Mouse (Mus musculus): Measurements from ENCODE around the gene Sh3pxd2a. TPM values are rescaled to one million over a fixed set of nuclear protein-coding genes. Genes with fewer than 3 reads are reported as not detected.

The Sh3pxd2a gene
- total and polyA plus RNA-seq, 3 experiments, result 1.3 to 4.6 (median 3.2) TPM

DNA sequence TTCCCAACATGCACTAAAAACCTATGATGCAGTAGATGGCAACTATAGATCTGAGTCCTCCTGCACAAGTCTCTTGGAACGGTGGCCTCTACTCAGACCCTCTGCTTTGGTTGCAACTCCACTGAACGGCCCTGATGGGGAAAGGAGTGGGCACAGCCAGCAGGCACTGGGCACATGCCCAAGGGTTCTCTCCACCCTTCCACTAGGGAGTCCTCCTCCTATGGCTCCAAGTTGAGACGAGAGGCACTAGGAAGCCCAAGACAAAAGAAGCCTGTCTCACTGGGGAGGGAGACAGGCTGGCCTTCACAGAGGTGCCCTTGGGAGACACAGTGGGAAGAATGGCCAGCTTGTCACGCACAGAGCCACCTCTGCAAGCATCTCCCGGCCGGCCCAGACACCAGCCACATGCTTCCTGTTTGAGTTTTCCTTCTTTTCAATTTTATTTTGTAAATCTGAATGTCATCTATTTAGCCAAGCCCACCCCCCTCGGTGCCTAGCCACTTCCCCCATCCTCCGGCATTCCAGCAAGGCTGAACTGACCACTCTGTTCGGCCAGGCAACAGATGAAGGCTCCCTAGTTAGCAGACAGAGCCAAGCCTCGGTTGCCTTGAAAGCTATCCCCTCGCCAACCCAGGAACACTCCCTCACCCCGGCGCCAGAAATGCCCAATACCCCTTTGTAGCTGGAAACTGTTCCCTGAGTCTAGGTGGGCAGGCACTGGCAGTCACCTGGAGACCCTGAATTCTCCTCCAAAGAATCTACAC, 49.9 kb downstream of the Sh3pxd2a start:
- Histone ChIP-seq H3K27me3 (replicated peaks) (no peaks in the 10 kb centered on the region), H3K4me3 (replicated peaks in 1 of 3; ENCODE audit: low read depth in 2 of 3, low read length in 2 of 3, poor library complexity in 1 of 3) (no peak overlapping the region), H3K36me3 (replicated peaks in 1 of 2; ENCODE audit: control insufficient read depth in 1 of 2, insufficient read depth in 1 of 2, low read length in 1 of 2) (peaks cover 0 to 27% of the 10 kb centered on the region in 2 experiments), H3K4me1 (ENCODE audit: control insufficient read depth in 1 of 2, insufficient read depth in 2 of 2) (peaks cover 0 to 40% of the 10 kb centered on the region in 2 experiments; a peak in 2 of 4 replicates), H3K4me2 (ENCODE audit: insufficient read depth, low read depth, poor library complexity, severe bottlenecking) (no peak overlapping the region), H3K9me3 (replicated peaks; ENCODE audit: low read length) (no peaks in the 10 kb centered on the region), H3K27ac (ENCODE audit: insufficient read depth, low read depth) (no peak overlapping the region), H3K9ac (ENCODE audit: insufficient read depth, low read depth) (no peak overlapping the region), H3K79me2 (replicated peaks; ENCODE audit: control insufficient read depth, extremely low read depth, insufficient read depth, poor library complexity, severe bottlenecking) (no peaks in the 10 kb centered on the region)
- in situ Hi-C loops (cut with MboI; ENCODE audit: low pct_ligation_motif_present, low pct_unique_long_range_greater_than_20kb, low sequenced_read_pairs), result no loop called here
- DNase-seq (ENCODE audit: extremely low read depth), result no peak
- TF ChIP-seq CTCF (conservative IDR thresholded peaks at IDR 0.05 in 1 of 2, IDR thresholded peaks at IDR 0.05 in 1 of 2; ENCODE audit: low read depth in 2 of 2, low read length in 2 of 2) (no peak), NRF1 (IDR thresholded peaks at IDR 0.05; ENCODE audit: low read depth, low read length) (no peak), GABPA (IDR thresholded peaks at IDR 0.05; ENCODE audit: insufficient replicate concordance, low read depth, low read length) (no peak), UBTF (IDR thresholded peaks at IDR 0.05; ENCODE audit: low read depth, low read length) (no peak), HCFC1 (IDR thresholded peaks at IDR 0.05; ENCODE audit: low read depth, low read length) (no peak), ZKSCAN1 (IDR thresholded peaks at IDR 0.05; ENCODE audit: borderline replicate concordance, low read depth, low read length) (no peak)
- dilution Hi-C loops (cut with MboI; ENCODE audit: extremely low pct_ligation_motif_present, extremely low pct_unique_long_range_greater_than_20kb, low sequenced_read_pairs), result no loop called here

GRCm38 (mm10) chr19:47413458-47414005, 50.7 kb downstream of the Sh3pxd2a start:
- H3K27me3 ChIP-seq (replicated peaks), result no peaks in the 10 kb centered on the region
- no peak overlapping the region for H3K27ac ChIP-seq (ENCODE audit: insufficient read depth, low read depth)
- DNase-seq (ENCODE audit: extremely low read depth), result no peak
- H3K79me2 ChIP-seq (replicated peaks; ENCODE audit: control insufficient read depth, extremely low read depth, insufficient read depth, poor library complexity, severe bottlenecking), result no peaks in the 10 kb centered on the region
- peaks cover 0 to 40% of the 10 kb centered on the region in 2 experiments; a peak in 2 of 4 replicates for H3K4me1 ChIP-seq (ENCODE audit: control insufficient read depth in 1 of 2, insufficient read depth in 2 of 2)
- H3K4me3 ChIP-seq (replicated peaks in 1 of 3; ENCODE audit: low read depth in 2 of 3, low read length in 2 of 3, poor library complexity in 1 of 3), result no peak overlapping the region
- no peaks in the 10 kb centered on the region for H3K9me3 ChIP-seq (replicated peaks; ENCODE audit: low read length)
- dilution Hi-C loops (cut with MboI; ENCODE audit: extremely low pct_ligation_motif_present, extremely low pct_unique_long_range_greater_than_20kb, low sequenced_read_pairs), result no loop called here
- in situ Hi-C loops (cut with MboI; ENCODE audit: low pct_ligation_motif_present, low pct_unique_long_range_greater_than_20kb, low sequenced_read_pairs), result no loop called here
- TF ChIP-seq SIN3A (IDR thresholded peaks at IDR 0.05; ENCODE audit: low read length) (no peak), USF2 (conservative IDR thresholded peaks at IDR 0.05; ENCODE audit: low read depth, low read length) (no peak), MEF2A (IDR thresholded peaks at IDR 0.05; ENCODE audit: borderline replicate concordance, low read depth, low read length) (no peak), CTCF (conservative IDR thresholded peaks at IDR 0.05 in 1 of 2, IDR thresholded peaks at IDR 0.05 in 1 of 2; ENCODE audit: low read depth in 2 of 2, low read length in 2 of 2) (no peak), CHD2 (IDR thresholded peaks at IDR 0.05; ENCODE audit: low read length) (no peak), TCF12 (IDR thresholded peaks at IDR 0.05; ENCODE audit: low read depth, low read length) (no peak), MAFK (IDR thresholded peaks at IDR 0.05; ENCODE audit: insufficient replicate concordance, low read length) (no peak), MAX (IDR thresholded peaks at IDR 0.05; ENCODE audit: low read length) (no peak)
- no peak overlapping the region for H3K4me2 ChIP-seq (ENCODE audit: insufficient read depth, low read depth, poor library complexity, severe bottlenecking)
- peaks cover 0 to 31% of the 10 kb centered on the region in 2 experiments for H3K36me3 ChIP-seq (replicated peaks in 1 of 2; ENCODE audit: control insufficient read depth in 1 of 2, insufficient read depth in 1 of 2, low read length in 1 of 2)
- no peak overlapping the region for H3K9ac ChIP-seq (ENCODE audit: insufficient read depth, low read depth)

Measured in CH12.LX (cell line).